Mouse (Mus musculus) CD8-positive naive resting alpha-beta T cell, adult 2 months (primary cell): ENCODE results near the gene Tmc4.
A peak's percentile ranks its signal among the peaks of the same experiment; 100 is the strongest.
"Not testable (repeated sequence)": the region's sequence is repeated elsewhere in the genome, so short reads cannot be mapped to it uniquely, and the experiment has no call there.

ENCODE experiments used
- DNase-seq, 2 experiments: peaks; one replicate each; pipeline ENCODE4 v3.0.0; 2022; ENCODE audit warnings: low read depth in 2 of 2, low spot score in 2 of 2

Gene Tmc4

DNA sequence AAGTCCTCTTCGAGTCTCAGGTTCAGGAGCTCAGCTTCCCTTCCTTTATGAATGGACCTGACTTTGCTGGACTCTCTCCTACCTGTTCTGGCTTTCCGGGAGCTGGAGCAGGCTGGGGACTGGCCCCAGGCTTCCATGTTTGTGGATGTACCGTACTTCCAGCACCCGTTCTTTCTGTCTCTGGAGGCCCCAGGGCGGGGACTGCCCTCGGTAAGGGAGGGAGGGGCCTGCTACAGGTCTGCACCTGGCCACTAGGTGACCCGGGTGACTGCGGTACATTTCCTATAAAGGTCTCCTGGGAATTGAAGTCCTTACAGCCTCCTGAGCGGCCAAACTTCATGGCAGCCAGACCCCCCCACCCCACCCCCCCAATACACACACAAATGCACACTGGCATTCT is at the start of gene Tmc4:
Gene Tmc4 (minus strand): TSS at position 212 of the 400 bp plus-strand sequence.
- DNase-seq, result no peak

DNA sequence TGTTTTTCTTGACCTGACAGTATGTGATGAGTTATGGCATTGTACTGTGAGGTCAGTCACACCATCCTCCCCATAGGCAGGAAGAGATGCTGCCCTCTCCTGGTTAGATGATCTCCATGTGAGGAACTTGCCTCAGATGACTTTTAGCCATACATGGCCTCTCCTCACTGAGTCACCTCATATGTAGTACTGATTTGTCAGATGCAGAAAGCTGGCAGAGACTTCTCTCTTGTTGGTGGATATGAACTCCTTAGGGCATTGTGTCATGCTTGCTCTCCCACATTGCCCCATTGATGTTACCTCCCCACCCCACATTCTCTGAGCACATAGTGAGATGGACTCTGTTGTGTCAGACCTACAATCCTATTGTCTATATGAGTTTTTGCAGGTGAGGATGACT is 48.1 kb upstream of the Tmc4 start:
- DNase-seq, result not testable (repeated sequence)

DNA sequence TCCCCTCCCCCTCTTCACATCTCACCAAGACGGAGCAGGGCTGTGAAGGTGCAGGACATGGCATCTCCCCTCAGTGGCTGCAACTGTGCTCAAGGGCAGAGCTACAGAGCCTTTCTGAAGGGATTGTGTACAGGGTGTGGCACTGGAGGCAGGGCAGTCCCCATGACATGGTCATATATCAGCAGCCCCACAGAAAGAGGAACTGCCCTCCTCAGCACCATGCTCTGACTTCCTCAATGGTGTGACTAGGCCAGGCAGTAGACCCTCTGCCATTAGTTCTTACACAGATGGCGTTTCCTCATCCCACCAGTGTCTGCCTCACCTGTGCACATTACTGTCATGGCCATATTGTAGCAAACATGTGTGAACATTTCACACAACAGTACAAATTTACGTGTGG is 42.9 kb upstream of the Tmc4 start, which contains the start of gene Pirb:
Gene Pirb (minus strand): TSS at position 124 of the 400 bp plus-strand sequence.
- not testable (repeated sequence) for DNase-seq

DNA sequence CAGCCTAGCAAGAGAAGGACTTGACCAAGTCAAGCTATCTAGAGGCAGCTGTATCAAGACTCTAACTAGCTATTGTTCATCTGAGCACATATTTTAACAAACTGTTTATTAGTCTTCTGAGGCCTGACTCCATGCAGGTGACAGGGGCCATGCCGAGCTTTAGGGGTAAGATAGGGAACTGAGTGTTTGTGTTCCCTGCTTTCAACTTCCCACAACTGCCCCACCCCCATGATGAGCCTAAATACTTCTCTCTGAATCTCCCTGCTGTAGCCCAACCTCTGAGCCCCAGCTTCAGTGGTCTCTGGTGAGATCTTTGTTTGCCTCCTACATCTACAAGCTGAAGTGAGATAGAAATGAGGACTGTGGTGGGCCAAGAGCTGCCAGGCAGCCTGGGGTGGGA is 37.9 kb upstream of the Tmc4 start:
- no peak for DNase-seq

DNA sequence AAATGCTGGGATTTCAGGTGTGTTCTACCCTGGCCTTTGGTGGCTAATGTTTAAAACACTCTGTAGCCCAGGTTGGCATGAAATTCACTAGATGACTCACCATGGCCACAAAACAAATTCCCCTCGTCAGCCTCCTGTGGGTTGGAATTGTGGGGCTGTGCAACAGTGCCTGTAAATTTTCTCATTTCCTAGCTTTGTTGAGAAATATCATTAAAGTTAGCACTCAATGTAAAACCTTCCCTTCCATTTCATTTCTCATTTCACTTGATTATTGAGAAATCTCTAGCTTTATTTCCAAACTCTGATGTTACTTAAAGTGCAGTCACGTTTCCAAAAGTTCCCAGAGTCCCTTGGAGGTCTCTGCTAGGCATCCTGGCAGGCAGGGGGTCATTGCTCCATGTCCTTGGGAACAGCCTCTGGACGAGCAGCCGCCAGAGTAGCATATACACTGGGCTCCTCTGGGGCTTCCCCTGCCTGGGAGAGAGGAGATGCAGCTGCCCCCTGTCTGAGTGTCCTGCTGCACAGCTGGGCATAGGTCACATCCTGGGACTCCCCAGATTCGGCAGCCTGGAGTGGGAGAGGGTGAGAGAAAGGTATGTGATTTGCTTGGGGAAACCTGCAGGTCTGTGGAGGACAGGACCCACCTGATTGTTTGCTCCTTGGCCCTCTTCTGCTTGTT is 35.0 kb upstream of the Tmc4 start:
- no peak for DNase-seq

DNA sequence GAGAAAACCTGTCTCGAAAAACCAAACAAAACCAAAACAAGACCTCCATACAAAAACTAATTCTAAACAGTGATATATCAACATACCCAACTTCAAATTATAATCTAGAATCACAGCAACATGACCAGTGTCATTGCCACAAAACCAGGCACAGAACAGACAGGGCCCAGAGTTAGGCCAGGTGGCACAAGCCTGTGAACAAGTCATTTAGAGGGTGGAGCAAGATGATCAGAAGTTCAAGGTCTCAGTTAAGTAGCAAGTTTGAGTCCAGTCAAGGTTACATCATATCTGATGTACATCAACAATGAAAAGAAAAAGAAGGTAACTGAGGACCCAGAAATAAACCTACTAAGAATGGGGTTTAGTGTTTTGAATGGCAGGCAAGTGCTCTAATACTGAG is 31.6 kb upstream of the Tmc4 start:
- no peak for DNase-seq

DNA sequence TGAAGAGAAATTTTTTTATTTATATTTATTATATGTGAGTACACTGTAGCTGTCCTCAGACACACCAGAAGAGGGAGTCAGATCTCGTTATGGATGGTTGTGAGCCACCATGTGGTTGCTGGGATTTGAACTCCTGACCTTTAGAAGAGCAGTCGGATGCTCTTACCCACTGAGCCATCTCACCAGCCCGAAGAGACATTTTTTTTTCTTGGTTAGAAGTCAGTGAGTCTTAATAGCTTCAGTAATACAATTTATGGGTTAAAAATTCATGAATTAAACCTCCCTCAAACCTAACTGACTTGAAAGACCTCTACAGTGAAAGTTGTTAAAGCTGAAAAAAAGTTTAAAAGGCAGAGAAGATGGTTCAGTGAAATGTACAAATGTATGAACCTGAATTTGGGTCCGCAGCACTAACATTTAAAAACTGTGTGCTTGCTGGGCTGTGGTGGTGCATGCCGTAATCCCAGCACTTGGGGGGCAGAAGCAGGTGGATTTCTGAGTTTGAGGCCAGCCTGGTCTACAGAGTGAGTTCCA is 31.2 kb upstream of the Tmc4 start:
- not testable (repeated sequence) for DNase-seq

DNA sequence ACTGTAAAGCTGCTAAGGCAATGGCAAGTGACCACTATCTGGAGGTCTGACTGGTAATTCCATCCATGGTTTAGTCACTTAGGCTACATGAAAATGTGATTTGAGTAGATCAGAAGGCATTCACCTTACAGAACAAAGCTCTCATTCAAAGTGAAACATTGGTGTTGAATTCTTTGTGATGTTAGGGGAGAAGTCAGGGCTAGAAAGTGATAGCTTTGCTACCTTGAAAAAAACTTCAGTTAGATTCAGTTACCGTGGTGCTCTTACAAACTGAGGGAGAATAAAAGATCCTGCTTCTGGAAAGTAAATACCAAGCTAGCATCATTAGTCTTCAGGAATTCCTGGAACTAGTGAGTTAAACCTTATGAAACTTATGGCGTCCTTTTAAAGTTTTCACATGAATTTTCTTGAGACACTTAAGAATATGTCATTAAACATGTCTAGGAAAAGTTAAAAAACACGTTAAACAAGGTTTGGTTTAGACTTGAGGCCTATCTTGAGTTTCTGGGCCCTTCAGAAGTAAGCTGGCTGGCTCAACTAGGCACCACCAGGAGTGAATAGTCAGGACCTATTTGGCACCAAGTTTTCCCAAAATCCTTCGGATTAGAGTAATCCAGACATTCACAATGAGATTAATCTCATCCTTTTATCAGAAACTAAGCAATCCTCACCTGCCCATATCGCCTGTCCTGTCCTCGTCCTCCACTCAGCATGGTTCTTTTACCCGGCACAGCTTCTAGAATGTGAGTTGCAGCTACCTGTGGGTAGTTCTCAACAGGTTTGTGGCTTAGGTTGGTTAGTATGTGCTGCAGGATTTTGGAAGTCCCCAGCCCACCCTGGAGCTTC is 30.4 kb upstream of the Tmc4 start:
- no peak for DNase-seq

DNA sequence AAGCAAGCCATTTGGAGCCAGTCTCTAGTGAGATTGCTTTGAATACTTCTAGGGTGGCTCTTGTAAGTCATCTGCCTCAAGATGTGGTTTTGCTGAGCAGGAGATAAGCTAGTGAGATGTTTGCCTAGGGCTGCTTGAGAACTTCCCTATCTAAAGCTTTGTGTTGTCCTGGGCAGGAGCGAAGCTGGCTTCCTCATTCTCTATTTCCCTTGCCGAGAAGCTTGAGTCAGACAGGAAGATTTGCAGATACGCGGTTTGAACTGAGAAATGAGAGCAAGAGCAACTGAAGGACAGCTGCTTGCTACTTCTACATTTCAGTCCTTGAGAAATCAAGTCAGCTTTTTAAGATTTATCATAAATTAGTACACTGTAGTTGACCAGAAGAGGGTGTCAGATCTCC is 29.7 kb upstream of the Tmc4 start:
- DNase-seq, result no peak

DNA sequence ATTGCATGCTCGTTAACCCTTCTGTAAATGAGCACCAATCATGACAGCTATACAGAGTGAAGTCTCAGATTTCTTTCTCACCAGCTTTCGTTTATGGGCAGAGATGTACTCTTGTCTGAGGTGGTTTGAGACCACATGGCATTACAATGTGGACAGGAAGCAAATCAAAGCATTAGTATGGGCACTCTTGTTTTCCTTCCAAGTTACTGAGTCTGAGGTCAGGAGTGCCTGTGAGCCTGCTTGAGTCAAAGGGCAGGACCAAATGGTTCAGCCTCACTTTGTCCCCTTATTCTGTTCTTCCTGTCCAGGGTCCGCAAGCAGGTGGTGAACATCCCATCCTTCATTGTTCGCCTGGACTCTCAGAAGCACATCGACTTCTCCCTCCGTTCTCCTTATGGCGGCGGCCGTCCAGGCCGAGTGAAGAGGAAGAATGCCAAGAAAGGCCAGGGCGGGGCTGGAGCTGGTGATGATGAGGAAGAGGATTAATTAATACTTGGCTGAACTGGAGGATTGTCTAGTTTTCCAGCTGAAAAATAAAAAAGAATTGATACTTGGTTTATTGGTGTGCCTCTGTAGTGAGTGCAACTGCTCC is 29.1 kb upstream of the Tmc4 start:
- DNase-seq, result no peak

DNA sequence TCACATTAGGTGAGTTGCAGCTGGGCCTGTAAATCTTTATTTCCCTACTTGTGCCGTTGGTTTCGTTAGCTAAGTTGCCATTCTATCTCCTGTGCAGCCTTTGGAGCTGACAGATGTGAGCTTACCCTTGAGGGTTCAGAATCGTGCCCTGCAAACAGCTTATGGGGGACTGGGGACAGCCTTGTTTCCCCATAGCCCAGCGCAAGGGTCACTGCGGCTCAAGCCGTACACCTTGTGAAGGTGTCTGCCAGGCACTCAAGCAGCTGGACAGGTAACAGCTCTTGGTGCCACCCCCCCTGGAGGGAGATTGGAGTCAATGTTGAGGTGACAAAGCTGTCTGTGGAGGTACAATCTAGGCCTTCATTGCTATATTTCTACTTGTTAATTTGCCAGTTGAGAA is 28.6 kb upstream of the Tmc4 start:
- DNase-seq, result no peak

DNA sequence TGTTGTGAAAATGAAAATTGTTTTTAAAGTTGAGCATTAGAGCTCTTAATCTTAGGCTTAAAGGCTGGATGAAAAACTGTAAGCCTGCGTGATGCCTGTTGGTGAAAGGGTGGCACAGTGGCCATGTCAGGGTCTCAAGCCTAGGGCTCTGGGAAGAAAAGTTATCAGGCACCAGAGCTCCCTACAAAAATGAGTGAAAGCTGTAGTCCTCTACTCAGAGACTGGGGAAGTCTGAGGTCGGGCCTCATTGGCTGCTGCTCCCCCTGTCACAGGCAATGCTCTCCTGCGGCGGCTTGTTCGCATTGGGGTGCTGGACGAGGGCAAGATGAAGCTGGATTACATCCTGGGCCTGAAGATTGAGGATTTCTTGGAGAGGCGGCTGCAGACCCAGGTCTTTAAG is 28.1 kb upstream of the Tmc4 start:
- DNase-seq, result not testable (repeated sequence)

DNA sequence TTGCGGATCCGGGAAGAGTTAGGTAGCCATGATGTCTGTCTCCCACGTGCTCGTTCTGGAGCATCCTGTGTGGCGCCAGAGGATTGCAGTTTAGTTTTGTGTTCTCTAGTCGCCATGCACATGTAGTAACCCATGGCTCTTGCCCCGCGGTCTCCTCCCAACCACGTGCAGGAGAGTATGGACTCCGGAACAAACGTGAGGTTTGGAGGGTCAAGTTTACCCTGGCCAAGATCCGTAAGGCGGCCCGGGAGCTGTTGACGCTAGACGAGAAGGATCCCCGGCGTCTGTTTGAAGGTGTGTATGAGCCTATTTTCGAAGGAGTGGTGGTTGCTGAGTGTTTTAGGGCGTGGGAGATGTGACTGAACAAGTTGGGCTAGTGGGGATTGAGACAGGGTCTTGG is 27.1 kb upstream of the Tmc4 start:
- DNase-seq, result no peak

DNA sequence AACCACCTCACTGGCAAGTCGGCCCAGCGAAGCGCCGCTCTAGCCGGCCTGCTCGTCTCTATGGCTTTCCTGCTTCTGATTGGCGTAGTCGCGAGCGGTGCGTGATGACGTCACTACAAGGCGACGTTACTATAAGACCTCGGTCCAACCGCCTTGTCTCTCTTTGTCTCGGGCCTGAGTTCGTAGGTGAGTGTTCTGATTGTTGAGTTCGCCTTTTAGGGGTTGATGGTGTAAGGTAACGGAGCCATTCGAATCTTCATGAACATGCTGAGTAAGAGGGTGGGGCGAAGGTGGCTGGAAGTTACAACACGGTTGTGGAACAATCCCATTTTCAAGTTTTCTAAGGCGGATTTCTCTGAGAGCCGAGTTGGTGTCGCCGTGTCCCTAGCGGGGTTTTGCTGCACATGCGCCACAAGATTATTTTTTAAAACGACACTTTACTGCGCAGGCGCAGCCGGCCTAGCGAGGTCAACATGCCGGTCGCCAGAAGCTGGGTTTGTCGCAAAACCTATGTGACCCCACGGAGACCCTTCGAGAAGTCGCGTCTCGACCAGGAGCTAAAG is 26.6 kb upstream of the Tmc4 start, which contains the start of gene Rps9:
Gene Rps9 (plus strand): TSS at position 115 of the 563 bp plus-strand sequence.
- peak; percentile 93 to 95 for DNase-seq

DNA sequence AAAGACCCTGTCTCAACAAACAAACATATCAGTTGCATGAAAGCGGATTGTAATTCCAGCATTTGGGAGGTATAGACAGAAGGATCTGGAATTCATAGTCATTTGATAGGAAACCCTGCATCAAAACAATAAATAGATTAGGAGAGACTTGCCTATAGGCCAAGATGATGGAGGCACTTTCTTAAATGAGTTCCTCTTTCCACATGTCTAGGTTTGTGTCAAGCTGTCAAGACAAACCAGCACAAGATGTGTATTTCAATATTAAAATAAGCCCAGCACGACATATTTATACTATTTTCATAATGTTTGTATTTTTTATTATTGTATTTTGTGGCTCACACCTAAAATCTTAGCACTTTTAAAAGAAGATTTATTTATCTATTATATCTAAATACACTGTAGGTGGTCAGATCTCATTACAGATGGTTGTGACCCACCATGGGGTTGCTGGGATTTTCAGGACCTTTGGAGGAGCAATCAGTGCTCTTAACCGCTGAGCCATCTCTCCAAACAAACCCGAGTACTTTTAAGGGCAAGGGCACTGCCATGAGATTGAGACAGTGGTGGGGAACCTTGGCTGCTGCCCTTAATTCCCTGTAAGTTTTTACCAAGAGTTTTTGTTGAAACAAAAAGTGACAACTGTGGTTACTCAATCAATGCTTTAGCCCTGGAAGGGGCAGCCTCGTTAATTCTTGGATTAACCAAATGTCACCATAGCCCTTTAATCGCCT is 26.0 kb upstream of the Tmc4 start:
- no peak for DNase-seq

DNA sequence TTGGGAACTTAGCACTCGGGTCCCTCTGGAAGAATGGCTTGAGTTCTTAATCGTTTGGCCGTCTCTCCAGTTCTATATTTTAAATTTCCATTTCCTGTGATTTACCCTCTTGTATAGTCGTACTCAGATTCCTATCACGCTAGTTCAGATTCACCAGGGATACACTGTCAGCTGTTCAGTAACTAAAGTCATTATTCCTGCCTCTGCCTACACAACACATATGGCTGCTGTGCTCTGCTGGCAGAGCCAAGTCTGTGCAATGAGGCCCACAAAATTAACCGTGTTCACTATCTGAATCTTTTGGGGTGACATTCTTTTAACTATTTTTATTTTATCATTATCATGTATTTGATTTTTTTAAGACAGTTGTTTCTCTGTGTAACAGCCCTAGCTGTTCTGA is 21.1 kb upstream of the Tmc4 start:
- DNase-seq, result no peak

DNA sequence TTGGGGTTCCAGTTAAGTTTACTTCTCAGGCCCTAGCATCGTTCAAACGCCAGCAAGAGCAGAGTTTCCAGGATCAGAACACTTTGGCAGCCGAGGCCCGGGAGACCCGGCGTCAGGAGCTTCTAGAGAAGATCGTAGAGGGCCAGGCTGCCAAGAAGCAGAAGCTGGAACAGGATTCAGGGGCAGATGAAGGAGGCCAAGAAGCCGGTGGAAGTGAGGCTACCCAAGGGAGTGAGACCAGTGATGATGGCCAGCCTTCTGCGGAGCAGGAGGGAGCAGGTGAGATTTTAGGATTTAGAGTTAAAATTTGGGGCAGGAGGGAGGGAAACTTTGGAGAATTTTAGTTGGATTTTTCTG is 17.6 kb upstream of the Tmc4 start:
- not testable (repeated sequence) for DNase-seq

DNA sequence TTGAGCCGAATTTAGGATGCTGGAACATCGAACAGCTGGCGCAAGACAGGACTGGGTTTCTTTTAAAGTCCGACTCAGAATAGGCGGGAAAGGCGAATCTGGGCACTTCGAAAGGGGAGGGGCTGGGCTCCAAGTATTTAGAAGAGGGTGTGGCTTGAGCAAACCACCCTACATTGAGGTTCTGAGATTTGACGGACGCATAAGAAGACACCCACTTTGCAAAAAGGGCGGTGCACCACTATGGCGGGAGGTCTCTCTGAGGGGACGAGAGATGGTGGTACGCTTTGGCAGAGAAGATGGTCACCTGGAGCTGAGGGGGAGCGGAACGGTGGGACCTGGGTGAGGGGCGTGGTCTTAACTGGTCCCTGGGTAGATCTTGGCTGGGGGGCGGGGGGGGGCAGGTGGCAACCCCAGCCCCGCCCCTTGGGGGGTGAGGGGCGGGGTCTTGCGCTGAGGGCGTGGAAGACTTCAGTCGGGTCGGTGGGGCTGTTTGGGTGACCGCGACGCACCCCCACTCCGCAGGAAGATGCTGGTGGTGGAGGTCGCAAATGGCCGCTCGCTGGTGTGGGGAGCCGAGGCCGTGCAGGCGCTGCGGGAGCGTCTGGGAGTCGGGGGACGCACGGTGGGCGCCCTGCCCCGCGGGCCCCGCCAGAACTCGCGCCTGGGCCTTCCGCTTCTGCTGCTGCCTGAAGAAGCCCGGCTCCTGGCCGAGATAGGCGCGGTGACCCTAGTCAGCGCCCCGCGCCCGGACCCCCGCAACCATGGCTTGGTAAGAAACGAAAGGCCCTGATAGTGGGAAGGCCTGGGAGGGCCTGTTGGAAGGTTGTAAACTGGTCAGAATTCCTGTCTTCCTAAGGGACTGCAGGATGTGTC is 17.0 kb upstream of the Tmc4 start:
- DNase-seq, result peak; percentile 40 to 57

DNA sequence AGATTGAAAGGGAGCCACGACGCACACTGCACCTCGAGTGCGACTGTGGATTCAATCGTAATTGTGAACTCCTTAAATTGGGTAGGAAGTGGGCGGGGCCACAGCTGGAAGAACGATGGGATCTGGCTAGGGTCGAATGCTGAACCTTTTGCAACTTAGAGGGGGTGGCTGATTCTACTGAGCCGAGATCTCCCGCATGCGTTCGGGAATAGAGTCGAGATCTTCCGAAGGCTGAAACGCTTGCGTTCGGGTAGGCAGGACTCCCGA is 16.4 kb upstream of the Tmc4 start:
- DNase-seq, result no peak
